ENCODE assay signal across 27 mouse cellular contexts in genomic region chr3:142410930-142411329, GRCm38 (mm10). TPM values are rescaled to one million over a fixed set of nuclear protein-coding genes. Genes with fewer than 3 reads are reported as not detected.
DNase-seq lines count a peak whose midpoint lies in the region; ATAC-seq and TF ChIP-seq lines count a peak whose summit lies in the region.
"Had no signal": no experiment of that assay in that cellular context is flagged by ENCODE, and none has a peak within 500 bp of the region (broad histone marks: within the 10 kb centered on the region; RNA-seq: fewer than 3 reads in every experiment).

No protein-coding gene starts in this region.

- no peaks in the 10 kb centered on the region for H3K9me3 ChIP-seq in heart, embryonic 11.5 days (replicated peaks; ENCODE audit: control insufficient read depth, low read length)
- H3K9me3 ChIP-seq in heart, embryonic 16.5 days (replicated peaks; ENCODE audit: control insufficient read depth, low read length) = no peaks in the 10 kb centered on the region
- H3K9me3 ChIP-seq: embryonic facial prominence, embryonic 12.5 days; embryonic facial prominence, embryonic 15.5 days; hindbrain, embryonic 10.5 days; hindbrain, embryonic 13.5 days; intestine, embryonic 15.5 days had no signal

- TF ChIP-seq EP300 in heart, adult 2 months (IDR thresholded peaks at IDR 0.05; ENCODE audit: insufficient read depth, low read depth, low read length) = no peak

- no peak overlapping the region for H3K9ac ChIP-seq in heart, adult 2 months (ENCODE audit: low read depth, low read length)
- H3K9ac ChIP-seq in heart, embryonic 11.5 days (ENCODE audit: low read depth, low read length) = no peak overlapping the region
- H3K9ac ChIP-seq in heart, embryonic 16.5 days (ENCODE audit: low read length) = no peak overlapping the region
- H3K9ac ChIP-seq: embryonic facial prominence, embryonic 12.5 days; embryonic facial prominence, embryonic 15.5 days; forebrain, postnatal 0 days; hindbrain, embryonic 13.5 days; intestine, embryonic 15.5 days had no signal

- no peak for TF ChIP-seq CTCF in heart, adult 2 months (IDR thresholded peaks at IDR 0.05)

- intact Hi-C loops in heart, adult 2 months (cut with DNase I) = no loop called here

- H3K4me1 ChIP-seq in heart, adult 2 months (ENCODE audit: control insufficient read depth, insufficient read depth, low read length) = peaks cover 1% of the 10 kb centered on the region; the same call in 1 of the 2 replicates
- H3K4me1 ChIP-seq in heart, embryonic 11.5 days (ENCODE audit: control insufficient read depth, insufficient read depth, low read length) = 0 out of 2 replicates have a peak, but pooled peaks cover 3% of the 10 kb centered on the region
- H3K4me1 ChIP-seq in heart, embryonic 16.5 days (ENCODE audit: control insufficient read depth, insufficient read depth, low read length) = peaks cover 4% of the 10 kb centered on the region
- H3K4me1 ChIP-seq: embryonic facial prominence, embryonic 12.5 days; embryonic facial prominence, embryonic 15.5 days; hindbrain, embryonic 10.5 days; hindbrain, embryonic 13.5 days; intestine, embryonic 15.5 days had no signal

- H3K27ac ChIP-seq in heart, adult 2 months = peak overlapping the region; percentile 53
- H3K27ac ChIP-seq in heart, embryonic 11.5 days (ENCODE audit: low read depth, low read length) = no peak overlapping the region
- H3K27ac ChIP-seq in heart, embryonic 16.5 days (ENCODE audit: low read length) = peak overlapping the region; percentile 47; the same call in 1 of the 2 replicates
- H3K27ac ChIP-seq: embryonic facial prominence, embryonic 12.5 days; embryonic facial prominence, embryonic 15.5 days; hindbrain, embryonic 10.5 days; hindbrain, embryonic 13.5 days; intestine, embryonic 15.5 days had no signal

- no peak overlapping the region for H3K4me2 ChIP-seq in heart, embryonic 11.5 days
- H3K4me2 ChIP-seq in heart, embryonic 16.5 days (ENCODE audit: low read depth, low read length) = no peak overlapping the region
- H3K4me2 ChIP-seq: embryonic facial prominence, embryonic 12.5 days; embryonic facial prominence, embryonic 15.5 days; hindbrain, embryonic 13.5 days; intestine, embryonic 15.5 days had no signal

- 0 out of 2 replicates have a peak, but pooled peaks have one; percentile 17 for TF ChIP-seq POLR2A in heart, adult 2 months (IDR thresholded peaks at IDR 0.05; ENCODE audit: insufficient read depth, low read depth, low read length)

- peak; percentile 57 for DNase-seq in gastrocnemius, adult 18-20 months (ENCODE audit: low spot score)
- no peak for DNase-seq in gastrocnemius, postnatal 4 days (ENCODE audit: low spot score in 2 of 2)
- no peak for DNase-seq in heart, adult 2 months
- no peak for DNase-seq in heart, adult 8-10 months (ENCODE audit: low spot score)
- DNase-seq in adipocyte (ENCODE audit: low spot score) = peak; percentile 62
- no peak for DNase-seq in layer of hippocampus, adult 18-20 months (ENCODE audit: low spot score in 2 of 2)
- DNase-seq: adrenal gland, postnatal 10 days; adrenal gland, postnatal 36 days; cerebellum, adult 11 months; cerebellum, adult 2 months; cerebellum, adult 9-11 months; cerebellum, postnatal 25 days; forebrain, postnatal 0 days; gastrocnemius, postnatal 10 days; heart, postnatal 14 days; kidney, adult 11 months; kidney, adult 9 months had no signal

- no peak for ATAC-seq in heart, embryonic 11.5 days (replicated peaks; ENCODE audit: insufficient number of reproducible peaks, low FRiP score, low TSS enrichment)
- ATAC-seq in heart, embryonic 16.5 days (replicated peaks; ENCODE audit: extremely low read depth, insufficient read depth, low FRiP score) = peak; percentile 89
- ATAC-seq: activated CD4-positive, CD25-positive, alpha-beta regulatory T cell, adult 4 months; forebrain, embryonic 14.5 days; forebrain, postnatal 0 days; hindbrain, embryonic 16.5 days; intestine, embryonic 15.5 days had no signal

- H3K79me2 ChIP-seq in heart, adult 2 months (replicated peaks; ENCODE audit: control insufficient read depth, insufficient read depth, low read length) = no peaks in the 10 kb centered on the region

- H3K4me3 ChIP-seq in heart, adult 2 months = no peak overlapping the region
- no peak overlapping the region for H3K4me3 ChIP-seq in heart, embryonic 11.5 days (ENCODE audit: low read depth, low read length)
- no peak overlapping the region for H3K4me3 ChIP-seq in heart, embryonic 16.5 days (ENCODE audit: low read length)
- H3K4me3 ChIP-seq: embryonic facial prominence, embryonic 12.5 days; embryonic facial prominence, embryonic 15.5 days; hindbrain, embryonic 10.5 days; hindbrain, embryonic 13.5 days; intestine, embryonic 15.5 days had no signal

- H3K27me3 ChIP-seq in heart, adult 2 months (ENCODE audit: control insufficient read depth, insufficient read depth, low read length) = no peaks in the 10 kb centered on the region
- no peaks in the 10 kb centered on the region for H3K27me3 ChIP-seq in heart, embryonic 11.5 days (ENCODE audit: control insufficient read depth, insufficient read depth, low read length)
- no peaks in the 10 kb centered on the region for H3K27me3 ChIP-seq in heart, embryonic 16.5 days (ENCODE audit: control insufficient read depth, insufficient read depth, low read length)
- H3K27me3 ChIP-seq: embryonic facial prominence, embryonic 12.5 days; embryonic facial prominence, embryonic 15.5 days; hindbrain, embryonic 13.5 days; intestine, embryonic 15.5 days had no signal

- no peaks in the 10 kb centered on the region for H3K36me3 ChIP-seq in heart, adult 2 months (ENCODE audit: control insufficient read depth, insufficient read depth, low read length)
- no peaks in the 10 kb centered on the region for H3K36me3 ChIP-seq in heart, embryonic 11.5 days (ENCODE audit: control insufficient read depth, insufficient read depth, low read length)
- H3K36me3 ChIP-seq in heart, embryonic 16.5 days (ENCODE audit: control insufficient read depth, insufficient read depth) = no peaks in the 10 kb centered on the region
- H3K36me3 ChIP-seq: embryonic facial prominence, embryonic 12.5 days; embryonic facial prominence, embryonic 15.5 days; hindbrain, embryonic 10.5 days; hindbrain, embryonic 13.5 days; intestine, embryonic 15.5 days had no signal

RNA-seq across cellular contexts. Expression of gene Pdlim5, which starts 15.4 kb away (rescaled TPM):
- 100 to 1,000 TPM; 496 to 567 TPM for total RNA-seq in gastrocnemius, adult 18-20 months (2021)
- 100 to 1,000 TPM; 353 to 367 TPM for total RNA-seq in gastrocnemius, postnatal 4 days (2021)
- total RNA-seq in heart, adult 2 months (2021) = 100 to 1,000 TPM; 609 to 668 TPM
- polyA plus RNA-seq in heart, adult 2 months (2012; rRNA removed) = 508 and 956 TPM in 2 replicates
- 240 and 257 TPM in 2 replicates for polyA plus RNA-seq in heart, embryonic 11.5 days (2014; fragmentation: Nextera tagmentation; extraction: Ambion mirVana)
- 235 and 246 TPM in 2 replicates for polyA plus RNA-seq in heart, embryonic 16.5 days (2015; fragmentation: Nextera tagmentation; extraction: Ambion mirVana)
- total RNA-seq in heart, adult 8-10 months (2022) = 100 to 1,000 TPM; 698 to 745 (median 734) TPM
- total RNA-seq in layer of hippocampus, adult 18-20 months (2021) = 10 to 100 TPM; 24.8 to 26.8 TPM

Comparison
In these comparisons a context has a peak if more than half of its experiments do, and no peak if none do; other contexts are left out.
1. DNase-seq: peak in gastrocnemius, adult 18-20 months (single experiment) and adipocyte (single experiment); none in gastrocnemius, postnatal 4 days (0 of 2), heart, adult 2 months (0 of 2), heart, adult 8-10 months (single experiment) and layer of hippocampus, adult 18-20 months (0 of 2).
2. RNA of gene Pdlim5, which starts 15.4 kb away (total RNA-seq): 698 to 745 TPM in heart, adult 8-10 months, 609 to 668 TPM in heart, adult 2 months, 496 to 567 TPM in gastrocnemius, adult 18-20 months and 353 to 367 TPM in gastrocnemius, postnatal 4 days; 24.8 to 26.8 TPM in layer of hippocampus, adult 18-20 months; every median in the first group is over 10 times any median in the second.